Mouse (Mus musculus): ENCODE data around the gene Rnf167.
A peak's percentile ranks its signal among the peaks of the same experiment; 100 is the strongest.

Gene Rnf167

GRCm38 (mm10) chr11:70638293-70638692, 8.7 kb upstream of the Rnf167 start:
- no peak for DNase-seq

GRCm38 (mm10) chr11:70638714-70639278, 8.2 kb upstream of the Rnf167 start, which contains the start of gene Gp1ba:
Gene Gp1ba, plus strand, starts transcription at chr11:70639122.
- DNase-seq: no peak

DNA sequence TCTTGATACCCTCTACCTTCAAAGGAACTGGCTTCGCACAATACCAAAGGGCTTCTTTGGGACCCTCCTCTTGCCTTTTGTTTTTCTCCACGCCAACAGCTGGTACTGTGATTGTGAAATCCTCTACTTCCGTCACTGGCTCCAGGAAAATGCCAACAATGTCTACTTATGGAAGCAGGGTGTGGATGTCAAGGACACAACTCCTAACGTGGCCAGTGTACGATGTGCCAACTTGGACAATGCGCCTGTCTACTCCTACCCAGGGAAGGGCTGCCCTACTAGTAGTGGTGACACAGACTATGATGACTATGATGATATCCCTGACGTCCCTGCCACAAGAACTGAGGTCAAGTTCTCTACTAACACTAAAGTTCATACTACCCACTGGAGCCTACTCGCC, 7.1 kb upstream of the Rnf167 start:
- no peak for DNase-seq

DNA sequence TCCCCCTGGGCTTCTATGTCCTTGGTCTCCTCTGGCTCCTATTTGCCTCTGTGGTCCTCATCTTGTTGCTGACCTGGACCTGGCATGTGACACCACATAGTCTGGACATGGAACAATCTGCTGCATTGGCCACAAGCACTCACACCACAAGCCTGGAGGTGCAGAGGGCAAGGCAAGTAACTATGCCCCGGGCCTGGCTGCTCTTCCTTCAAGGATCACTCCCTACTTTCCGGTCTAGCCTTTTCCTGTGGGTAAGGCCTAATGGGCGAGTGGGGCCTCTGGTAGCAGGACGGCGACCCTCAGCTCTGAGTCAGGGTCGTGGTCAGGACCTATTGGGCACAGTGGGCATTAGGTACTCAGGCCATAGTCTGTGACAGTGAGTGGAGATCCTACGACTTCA, 5.8 kb upstream of the Rnf167 start:
- DNase-seq: no peak

GRCm38 (mm10) chr11:70643051-70643450, 4.0 kb upstream of the Rnf167 start:
- DNase-seq: no peak

DNA sequence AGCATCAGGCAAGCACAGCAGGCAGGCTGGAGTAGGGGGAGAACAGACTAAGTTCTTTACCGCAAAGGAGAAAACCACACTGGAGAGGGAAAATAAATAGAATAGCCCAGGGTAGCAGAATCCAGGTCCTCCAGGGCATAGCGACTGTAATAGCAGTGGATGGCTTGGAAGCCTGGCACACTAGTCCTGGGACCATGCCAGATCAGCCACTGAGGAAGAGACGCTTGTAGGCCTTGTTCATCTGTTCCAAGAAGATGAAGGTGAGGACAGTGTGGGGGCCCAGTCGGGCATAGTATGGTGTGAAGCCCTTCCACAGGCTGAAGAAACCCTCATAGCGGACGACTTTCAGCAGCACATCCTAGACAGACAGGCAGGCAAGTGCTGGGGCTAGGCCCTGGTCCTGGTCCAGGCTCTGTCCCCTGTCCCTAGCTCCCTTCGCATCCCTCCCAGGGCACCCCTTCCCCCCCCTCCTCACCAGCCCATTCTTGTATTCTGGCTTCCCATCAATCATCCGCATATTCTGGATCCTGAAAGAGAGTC, 2.4 kb upstream of the Rnf167 start:
- DNase-seq: no peak

- no peak for DNase-seq
These were observed 1.4 kb upstream of the Rnf167 start for GRCm38 (mm10) chr11:70645461-70646258.

GRCm38 (mm10) chr11:70646259-70646555, 828 bp upstream of the Rnf167 start:
- DNase-seq: peak; percentile 67

GRCm38 (mm10) chr11:70647716-70648420, 833 bp downstream of the Rnf167 start:
- DNase-seq: peak; percentile 43

DNA sequence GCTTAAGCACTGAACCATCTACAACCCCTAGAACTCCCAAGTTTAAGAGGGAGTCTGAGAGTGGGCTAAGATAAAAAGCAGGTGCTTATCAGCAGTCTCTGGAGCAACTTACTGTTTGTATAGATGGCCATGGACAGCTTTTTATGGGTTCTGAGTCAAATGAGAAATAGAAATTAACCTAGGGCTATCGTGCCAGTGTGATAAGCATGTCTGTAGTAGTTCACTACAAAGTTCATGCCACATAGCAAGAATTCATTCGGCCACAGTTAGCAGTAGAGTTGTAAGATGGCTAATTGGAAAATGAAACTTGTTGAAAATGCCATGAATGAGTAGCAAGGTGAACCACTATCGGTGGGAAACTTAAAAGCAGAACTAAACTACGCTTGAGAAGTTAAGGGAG, 1.5 kb downstream of the Rnf167 start:
- DNase-seq: no peak

GRCm38 (mm10) chr11:70649185-70649734, 2.2 kb downstream of the Rnf167 start:
- DNase-seq: no peak

DNA sequence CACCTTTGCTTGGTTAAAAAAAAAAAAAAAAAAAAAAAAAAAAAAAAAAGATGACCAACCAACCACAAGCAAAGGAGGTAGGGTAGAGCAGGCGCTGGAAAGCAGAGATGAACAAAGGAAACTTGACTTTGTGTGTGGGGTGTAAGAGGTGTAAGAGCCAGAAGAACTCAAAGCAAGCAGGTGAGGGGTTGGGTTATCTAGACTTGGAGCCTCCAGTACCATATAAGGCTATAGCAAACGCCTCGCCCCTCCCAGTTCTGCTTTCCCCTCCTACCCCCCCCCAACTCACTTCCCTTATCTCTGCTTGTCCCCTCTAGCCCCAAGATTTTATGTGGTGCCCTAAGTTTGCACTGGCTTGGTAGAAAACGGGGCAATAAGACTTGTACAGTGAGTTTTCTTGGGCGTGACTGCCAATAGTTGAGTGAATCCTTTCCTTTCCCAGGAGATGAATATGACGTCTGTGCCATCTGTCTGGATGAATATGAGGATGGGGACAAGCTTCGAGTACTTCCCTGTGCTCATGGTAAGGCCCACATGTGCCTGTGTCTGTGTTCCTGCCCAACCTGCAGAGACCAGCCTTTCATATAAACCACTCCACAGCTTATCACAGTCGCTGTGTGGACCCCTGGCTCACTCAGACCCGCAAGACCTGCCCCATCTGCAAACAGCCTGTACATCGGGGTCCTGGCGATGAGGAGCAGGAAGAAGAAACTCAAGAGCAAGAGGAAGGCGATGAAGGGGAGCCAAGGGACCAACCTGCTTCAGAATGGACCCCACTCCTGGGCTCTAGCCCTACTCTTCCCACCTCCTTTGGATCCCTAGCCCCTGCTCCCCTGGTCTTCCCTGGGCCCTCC, 3.5 kb downstream of the Rnf167 start:
- no peak for DNase-seq

DNA sequence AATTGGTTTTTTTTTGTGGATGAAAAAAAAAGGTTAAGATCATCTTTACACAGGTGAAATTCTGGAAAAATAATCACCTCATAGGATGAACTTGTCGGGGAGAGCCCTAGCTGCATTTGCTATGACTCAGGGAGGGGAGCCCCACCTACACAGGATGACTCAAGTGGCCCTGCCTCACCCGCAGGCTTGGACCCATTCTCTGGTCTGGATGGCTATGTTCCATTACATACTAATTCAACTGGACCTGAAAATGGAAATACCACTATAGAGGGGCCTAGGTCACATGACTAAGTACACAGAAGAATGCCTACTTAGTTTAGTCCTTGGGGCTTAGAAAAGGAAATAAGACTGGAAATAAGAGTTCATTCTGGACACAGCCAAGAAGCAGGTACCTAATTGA, 4.4 kb downstream of the Rnf167 start:
- no peak for DNase-seq

DNA sequence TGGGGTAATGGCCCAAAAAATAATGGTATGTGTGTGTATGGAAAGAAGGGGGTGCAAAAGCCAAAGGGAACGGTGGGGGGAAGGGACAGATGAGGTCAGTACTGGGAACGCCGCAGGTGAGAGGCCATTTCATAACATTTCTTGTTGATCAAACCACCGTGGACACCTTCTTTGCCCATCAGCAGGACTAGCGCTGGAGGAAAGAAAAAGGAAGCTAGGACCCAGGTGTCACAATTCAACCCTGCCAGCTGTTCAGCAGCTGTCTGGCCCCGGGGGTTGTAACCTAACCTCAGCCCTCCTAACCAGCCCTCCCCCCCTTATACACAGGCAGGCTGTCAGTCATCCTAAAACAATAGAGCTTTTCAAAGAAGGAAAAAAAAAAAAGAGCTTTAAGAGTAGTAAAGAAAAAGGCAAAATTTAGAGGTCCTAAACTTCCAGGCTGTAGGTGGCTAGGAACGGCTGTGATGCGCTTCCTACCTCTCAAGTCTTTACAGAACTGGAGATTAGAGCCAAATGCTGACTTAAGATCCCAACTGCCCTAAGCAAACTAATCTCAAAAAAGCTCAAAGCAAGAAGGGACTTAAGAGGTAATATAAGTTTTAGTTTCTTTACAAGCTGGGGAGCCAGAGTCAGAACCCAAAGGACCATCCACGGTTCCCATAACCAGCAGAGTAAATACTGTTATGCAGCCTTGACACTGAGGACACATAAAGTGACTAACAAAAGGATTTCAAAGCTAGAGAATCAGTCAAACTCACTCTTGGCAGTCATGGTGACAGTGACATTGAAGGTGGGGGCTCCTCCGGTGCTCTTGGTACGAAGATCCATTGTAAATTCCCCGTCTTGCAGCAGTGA, 5.2 kb downstream of the Rnf167 start:
- DNase-seq: no peak

- no peak for DNase-seq
These were observed 5.9 kb downstream of the Rnf167 start for GRCm38 (mm10) chr11:70652884-70653344.

GRCm38 (mm10) chr11:70653345-70654197, 6.5 kb downstream of the Rnf167 start:
- peak; percentile 78 for DNase-seq

DNA sequence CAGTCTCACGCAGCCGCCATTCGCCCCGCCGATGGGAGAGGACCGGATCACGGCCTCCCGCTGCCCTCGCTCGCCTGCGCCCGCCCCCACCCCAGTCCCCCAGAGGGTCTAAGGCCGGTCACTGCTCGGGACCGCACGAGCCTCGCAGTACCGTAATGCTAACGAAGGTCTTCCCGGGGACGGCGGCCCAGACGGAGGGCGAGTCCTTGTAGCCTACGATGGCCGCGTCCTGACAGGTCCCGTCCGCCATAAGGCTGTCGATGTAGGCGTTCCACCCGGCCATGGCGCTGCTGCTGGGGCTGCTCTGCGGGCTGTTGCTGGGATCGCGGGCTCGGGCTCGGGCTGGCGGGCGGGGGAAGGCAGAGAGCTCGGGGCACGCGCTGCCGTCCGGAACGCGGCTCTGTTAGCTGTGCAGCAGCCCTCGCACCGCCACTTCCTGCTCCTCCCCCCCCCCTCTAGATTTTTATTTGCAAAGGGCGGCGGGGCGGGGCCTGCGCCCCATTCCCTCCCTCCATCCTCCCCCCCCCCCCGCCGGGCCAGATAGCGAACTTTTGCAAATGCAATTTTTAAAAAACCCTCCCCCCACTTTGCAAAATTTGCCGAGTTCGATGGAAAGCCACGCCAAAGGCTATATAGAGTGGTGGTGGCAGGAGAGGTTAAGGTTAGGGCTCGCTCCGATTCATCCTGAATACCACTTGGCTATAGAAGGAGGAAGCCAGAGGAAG, 7.3 kb downstream of the Rnf167 start, which contains the start of gene Pfn1:
Gene Pfn1, minus strand, starts transcription at position 447 of the 725 bp plus-strand sequence.
- DNase-seq: peak; percentile 90

- peak; percentile 91 for DNase-seq
These were observed 8.0 kb downstream of the Rnf167 start for GRCm38 (mm10) chr11:70654923-70655570.

All from kidney, postnatal 14 days (tissue).